Mouse (Mus musculus): ENCODE results near the gene D6Wsu163e.

GRCm38 (mm10) chr6:127010021-127010420 lies 70.3 kb downstream of the D6Wsu163e start:
- TF ChIP-seq ZNF384 (IDR thresholded peaks at IDR 0.05; ENCODE audit: low read depth, low read length) (no peak), ZC3H11A (IDR thresholded peaks at IDR 0.05; ENCODE audit: borderline replicate concordance, low read depth, low read length) (no peak), HCFC1 (IDR thresholded peaks at IDR 0.05; ENCODE audit: borderline replicate concordance, insufficient read depth, low read length) (no peak), CHD2 (IDR thresholded peaks at IDR 0.05; ENCODE audit: low read depth, low read length) (no peak), MAFK (IDR thresholded peaks at IDR 0.05; ENCODE audit: insufficient read depth, low read depth, low read length) (no peak)
